Mouse (Mus musculus): ENCODE results near the gene Hist3h2ba. TPM values are rescaled to one million over a fixed set of nuclear protein-coding genes. Genes with fewer than 3 reads are reported as not detected.

The Hist3h2ba gene
- 5.5 and 6.3 TPM in 2 replicates for polyA plus RNA-seq (2015; fragmentation: Nextera tagmentation; extraction: Ambion mirVana)

DNA sequence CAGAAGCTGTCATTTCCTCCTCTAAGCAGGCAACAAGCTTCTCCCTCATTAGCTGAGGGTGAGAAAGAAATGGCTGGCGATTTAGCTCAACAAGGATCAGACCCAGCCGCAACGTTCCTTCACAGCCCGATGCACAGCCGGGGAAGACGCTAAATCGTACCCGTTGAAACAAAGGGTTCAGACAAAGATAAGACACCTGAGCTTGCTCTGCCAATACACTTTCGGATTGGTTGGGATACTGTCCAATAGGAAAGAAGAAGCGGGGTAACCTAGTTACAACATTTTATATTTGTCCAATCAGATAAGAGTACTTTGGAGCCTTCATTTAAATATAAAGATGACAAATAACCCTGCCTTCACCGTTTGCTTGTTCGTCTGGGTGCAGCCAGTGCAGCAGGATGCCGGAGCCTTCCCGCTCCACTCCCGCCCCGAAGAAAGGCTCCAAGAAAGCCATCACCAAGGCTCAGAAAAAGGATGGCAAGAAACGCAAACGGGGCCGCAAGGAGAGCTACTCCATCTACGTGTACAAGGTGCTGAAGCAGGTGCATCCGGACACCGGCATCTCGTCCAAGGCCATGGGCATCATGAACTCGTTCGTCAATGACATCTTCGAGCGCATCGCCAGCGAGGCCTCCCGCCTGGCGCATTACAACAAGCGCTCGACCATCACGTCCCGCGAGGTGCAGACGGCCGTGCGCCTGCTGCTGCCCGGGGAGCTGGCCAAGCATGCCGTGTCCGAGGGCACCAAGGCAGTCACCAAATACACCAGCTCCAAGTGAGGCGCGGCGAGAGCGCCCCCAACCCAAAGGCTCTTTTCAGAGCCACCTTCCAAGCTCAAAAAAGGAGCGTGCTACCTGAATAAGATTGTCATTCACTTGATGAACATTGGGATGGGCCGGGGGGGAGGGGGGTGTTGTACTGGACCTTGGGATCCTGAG is at the start of gene Hist3h2ba:
Gene Hist3h2ba, plus strand, starts transcription at position 379 of the 938 bp plus-strand sequence.
- H3K27ac ChIP-seq = peak within 1 kb of the TSS; percentile 77
- no peaks in the 10 kb centered on the region for H3K36me3 ChIP-seq
- DNase-seq (no peak), ATAC-seq (ENCODE audit: low read depth) (peak; percentile 76)
- H3K9ac ChIP-seq = peak within 1 kb of the TSS; percentile 74
- H3K4me2 ChIP-seq = peak within 1 kb of the TSS; percentile 77
- no peaks in the 10 kb centered on the region for H3K9me3 ChIP-seq (replicated peaks)
- peaks cover 81% of the 10 kb centered on the region for H3K27me3 ChIP-seq
- WGBS (ENCODE audit: insufficient replicate concordance) = 1% methylated on average over 48 of the region's 48 CpGs
- peak within 1 kb of the TSS; percentile 59 for H3K4me3 ChIP-seq (replicated peaks)
- peaks cover 39% of the 10 kb centered on the region for H3K4me1 ChIP-seq (replicated peaks)

DNA sequence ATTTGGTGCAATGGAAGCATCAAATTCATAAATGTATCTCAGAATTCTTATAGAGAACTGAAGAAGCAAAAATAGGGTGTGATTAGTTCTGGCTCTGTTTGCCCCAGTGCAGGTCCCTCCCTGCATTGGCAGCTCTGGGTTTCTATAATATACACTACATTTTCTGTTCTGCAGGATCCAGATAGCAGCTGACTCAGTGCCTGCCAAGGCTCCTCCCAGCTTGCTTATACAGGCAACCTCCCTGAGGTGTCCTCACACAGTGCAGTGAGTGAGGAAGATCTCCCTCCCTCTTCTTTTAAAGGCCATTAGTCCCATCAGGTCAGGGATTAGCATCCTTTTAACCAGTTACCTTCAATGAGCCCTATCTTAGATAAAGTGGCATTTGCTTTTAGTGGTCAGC is 47.6 kb upstream of the Hist3h2ba start:
- ATAC-seq (ENCODE audit: low read depth) = peak; percentile 72
- H3K27me3 ChIP-seq = no peaks in the 10 kb centered on the region
- H3K36me3 ChIP-seq = peaks cover 60% of the 10 kb centered on the region
- H3K4me1 ChIP-seq (replicated peaks) = peaks cover 46% of the 10 kb centered on the region
- no peaks in the 10 kb centered on the region for H3K9me3 ChIP-seq (replicated peaks)
- peak overlapping the region; percentile 30; the same call in 1 of the 2 replicates for H3K4me3 ChIP-seq (replicated peaks)
- H3K9ac ChIP-seq = peak overlapping the region; percentile 58; the same call in 1 of the 2 replicates
- H3K4me2 ChIP-seq = peak overlapping the region; percentile 81
- peak overlapping the region; percentile 87 for H3K27ac ChIP-seq
- peak; percentile 54 for DNase-seq

DNA sequence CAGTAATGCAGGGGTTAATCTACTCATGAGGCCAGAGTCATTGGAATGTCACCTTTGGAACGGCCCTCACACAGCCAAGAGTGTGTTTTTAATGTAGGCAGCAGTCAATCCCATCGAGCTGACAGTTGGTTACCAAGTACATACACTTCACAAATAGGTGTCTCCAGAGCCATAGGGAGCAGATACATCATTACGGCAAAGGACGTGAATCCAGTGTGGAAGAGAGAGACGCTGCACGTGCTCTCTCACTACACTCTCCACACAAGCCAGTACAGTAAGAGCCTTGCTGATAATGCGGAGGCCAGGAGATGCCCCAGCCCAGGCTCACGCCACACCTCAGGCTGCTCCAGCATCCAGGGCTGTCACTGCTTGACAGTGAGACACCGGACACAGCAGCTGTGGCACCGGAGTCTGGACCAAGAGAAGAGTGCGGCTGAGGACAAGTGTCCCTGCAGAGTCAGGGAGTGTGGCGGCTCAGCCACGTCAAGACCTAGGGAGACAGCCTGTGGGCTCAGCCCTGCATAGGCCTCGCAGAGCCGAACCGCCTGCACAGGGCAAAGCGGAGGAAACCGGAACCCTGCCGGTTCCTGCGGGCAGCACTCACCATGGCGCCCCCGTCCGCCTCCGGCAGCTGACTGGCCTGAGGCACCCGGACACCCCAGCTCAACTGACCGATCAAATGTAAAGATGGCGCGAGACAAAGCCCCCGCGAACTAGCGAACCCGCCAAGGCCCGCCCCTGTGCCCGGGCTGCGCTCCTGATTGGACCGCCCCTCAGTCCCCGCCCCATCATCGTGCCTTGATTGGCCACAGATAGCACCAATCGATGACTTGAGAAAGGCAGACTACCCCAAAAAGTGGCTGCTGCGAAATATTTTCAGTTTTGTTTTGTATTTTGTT is 45.0 kb upstream of the Hist3h2ba start, which contains the start of gene Zfp39:
Gene Zfp39, minus strand, starts transcription at position 715 of the 899 bp plus-strand sequence.
- no peaks in the 10 kb centered on the region for H3K27me3 ChIP-seq
- peak within 1 kb of the TSS; percentile 96 for H3K27ac ChIP-seq
- under 1% methylated on average over 40 of the region's 40 CpGs for WGBS (ENCODE audit: insufficient replicate concordance)
- H3K4me2 ChIP-seq = peak within 1 kb of the TSS; percentile 81
- no peaks in the 10 kb centered on the region for H3K9me3 ChIP-seq (replicated peaks)
- peaks cover 36% of the 10 kb centered on the region for H3K36me3 ChIP-seq
- ATAC-seq (ENCODE audit: low read depth) = peak; percentile 89
- H3K4me1 ChIP-seq (replicated peaks) = peaks cover 46% of the 10 kb centered on the region
- peak within 1 kb of the TSS; percentile 97 for H3K9ac ChIP-seq
- peak within 1 kb of the TSS; percentile 91 for H3K4me3 ChIP-seq (replicated peaks)
- peak; percentile 96 for DNase-seq

DNA sequence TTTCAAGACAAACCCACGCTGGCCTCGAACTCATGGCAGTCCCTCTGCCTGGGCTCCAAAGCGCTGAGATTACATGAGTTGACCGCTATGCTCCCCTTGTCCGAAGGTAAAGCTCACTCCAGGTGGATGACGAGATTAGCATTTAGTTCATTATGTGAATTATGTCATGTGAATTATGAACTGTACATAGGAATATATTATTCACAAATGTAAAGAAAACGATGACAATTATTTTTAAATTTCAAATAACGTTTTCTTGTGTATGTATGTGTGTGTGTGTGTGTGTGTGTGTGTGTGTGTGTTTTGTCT is 44.4 kb upstream of the Hist3h2ba start:
- H3K9ac ChIP-seq = peak overlapping the region; percentile 66
- WGBS (ENCODE audit: insufficient replicate concordance) = 1% methylated on average over 8 of the region's 8 CpGs
- DNase-seq = no peak
- no peaks in the 10 kb centered on the region for H3K27me3 ChIP-seq
- H3K4me1 ChIP-seq (replicated peaks) = peaks cover 44% of the 10 kb centered on the region
- peak overlapping the region; percentile 96 for H3K27ac ChIP-seq
- no peak; the same call in 1 of the 2 replicates for ATAC-seq (ENCODE audit: low read depth)
- no peaks in the 10 kb centered on the region for H3K9me3 ChIP-seq (replicated peaks)
- H3K4me3 ChIP-seq (replicated peaks) = peak overlapping the region; percentile 91
- peaks cover 30% of the 10 kb centered on the region for H3K36me3 ChIP-seq
- peak overlapping the region; percentile 81 for H3K4me2 ChIP-seq

DNA sequence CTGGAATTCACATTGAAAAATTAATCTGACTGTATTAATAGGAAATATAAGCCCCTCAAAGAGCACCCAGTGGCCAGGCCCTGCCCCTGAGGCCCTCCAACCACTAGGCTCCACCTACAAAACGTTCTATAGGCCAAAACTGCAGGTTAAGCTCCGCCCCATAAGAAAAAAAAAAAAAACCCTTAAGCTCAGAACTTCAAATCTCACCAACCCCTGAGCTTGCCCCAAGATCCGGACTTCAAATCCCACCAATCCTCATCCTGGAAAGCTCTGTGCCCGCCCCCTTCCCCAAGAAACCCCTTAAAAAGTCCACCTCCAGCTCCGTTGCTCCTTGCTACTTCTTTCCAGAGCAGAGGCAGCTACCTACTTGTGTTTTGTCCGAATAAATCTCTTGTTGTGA is 43.9 kb upstream of the Hist3h2ba start:
- Histone ChIP-seq H3K36me3 (peaks cover 26% of the 10 kb centered on the region), H3K4me2 (peak overlapping the region; percentile 81), H3K9me3 (replicated peaks) (no peaks in the 10 kb centered on the region), H3K27ac (peak overlapping the region; percentile 96), H3K9ac (no peak overlapping the region), H3K4me1 (replicated peaks) (peaks cover 43% of the 10 kb centered on the region), H3K4me3 (replicated peaks) (peak overlapping the region; percentile 91), H3K27me3 (no peaks in the 10 kb centered on the region)
- 51% methylated on average over 6 of the region's 6 CpGs for WGBS (ENCODE audit: insufficient replicate concordance)
- DNase-seq = peak; percentile 53
- no peak for ATAC-seq (ENCODE audit: low read depth)

DNA sequence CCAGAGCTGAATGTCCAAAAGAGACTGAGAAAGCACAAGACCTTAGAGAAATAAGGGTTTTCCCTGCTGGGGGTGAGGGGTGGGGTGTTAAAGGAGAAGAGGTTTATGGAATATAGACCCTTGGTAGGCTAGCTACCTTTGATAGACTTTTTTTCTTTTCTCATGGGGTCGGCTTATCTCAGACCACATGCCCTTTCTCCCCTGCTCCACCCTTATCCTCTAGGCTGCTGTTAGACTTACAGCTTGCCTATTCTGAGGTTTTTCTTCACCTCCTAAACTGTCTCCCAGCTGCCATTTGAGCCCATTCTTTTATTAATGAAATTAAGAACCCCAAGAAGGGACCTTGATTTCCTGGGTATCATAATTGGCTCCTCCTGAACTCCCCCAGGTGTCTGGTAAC is 34.9 kb upstream of the Hist3h2ba start:
- no peaks in the 10 kb centered on the region for H3K36me3 ChIP-seq
- H3K4me2 ChIP-seq = peak overlapping the region; percentile 84
- peak overlapping the region; percentile 99 for H3K27ac ChIP-seq
- DNase-seq (peak; percentile 56), ATAC-seq (ENCODE audit: low read depth) (peak; percentile 70)
- peak overlapping the region; percentile 47 for H3K4me3 ChIP-seq (replicated peaks)
- H3K9me3 ChIP-seq (replicated peaks) = no peaks in the 10 kb centered on the region
- H3K27me3 ChIP-seq = no peaks in the 10 kb centered on the region
- 9% methylated on average over 1 of the region's 1 CpGs for WGBS (ENCODE audit: insufficient replicate concordance)
- peak overlapping the region; percentile 74 for H3K9ac ChIP-seq
- peaks cover 76% of the 10 kb centered on the region for H3K4me1 ChIP-seq (replicated peaks)

DNA sequence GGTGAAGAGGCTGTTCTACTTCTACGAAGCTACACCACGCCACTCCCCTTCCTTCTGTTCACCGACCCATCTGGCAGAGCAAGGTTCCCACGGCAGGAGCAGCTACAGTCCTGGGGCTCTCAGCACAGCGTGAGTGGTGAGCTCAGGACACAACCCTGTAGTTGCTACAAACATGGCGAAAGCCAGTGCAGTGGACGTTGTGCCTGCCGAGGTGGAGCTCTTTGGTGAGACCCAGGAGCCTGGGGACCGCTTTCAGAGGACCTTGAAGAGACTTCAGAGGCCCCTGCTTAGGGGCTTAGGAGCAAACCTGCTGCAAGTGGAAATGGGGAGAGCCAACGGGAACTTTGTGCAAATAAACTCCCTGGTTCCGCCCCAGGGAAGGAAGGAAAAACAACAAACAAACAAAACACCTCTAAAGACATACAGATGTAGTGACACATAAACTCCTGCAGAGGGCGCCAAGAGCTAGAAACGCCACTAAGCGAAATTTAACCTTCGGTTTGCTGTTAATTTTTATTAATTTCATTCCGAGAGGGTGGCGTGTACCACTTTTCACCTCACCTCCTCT is 34.2 kb upstream of the Hist3h2ba start:
- no peaks in the 10 kb centered on the region for H3K36me3 ChIP-seq
- H3K27ac ChIP-seq = peak overlapping the region; percentile 99
- peaks cover 84% of the 10 kb centered on the region for H3K4me1 ChIP-seq (replicated peaks)
- H3K4me3 ChIP-seq (replicated peaks) = peak overlapping the region; percentile 47
- 4% methylated on average over 17 of the region's 17 CpGs for WGBS (ENCODE audit: insufficient replicate concordance)
- no peaks in the 10 kb centered on the region for H3K9me3 ChIP-seq (replicated peaks)
- peak; percentile 44 for DNase-seq
- peak overlapping the region; percentile 74 for H3K9ac ChIP-seq
- H3K27me3 ChIP-seq = no peaks in the 10 kb centered on the region
- peak overlapping the region; percentile 84 for H3K4me2 ChIP-seq
- peak; percentile 30 for ATAC-seq (ENCODE audit: low read depth)

DNA sequence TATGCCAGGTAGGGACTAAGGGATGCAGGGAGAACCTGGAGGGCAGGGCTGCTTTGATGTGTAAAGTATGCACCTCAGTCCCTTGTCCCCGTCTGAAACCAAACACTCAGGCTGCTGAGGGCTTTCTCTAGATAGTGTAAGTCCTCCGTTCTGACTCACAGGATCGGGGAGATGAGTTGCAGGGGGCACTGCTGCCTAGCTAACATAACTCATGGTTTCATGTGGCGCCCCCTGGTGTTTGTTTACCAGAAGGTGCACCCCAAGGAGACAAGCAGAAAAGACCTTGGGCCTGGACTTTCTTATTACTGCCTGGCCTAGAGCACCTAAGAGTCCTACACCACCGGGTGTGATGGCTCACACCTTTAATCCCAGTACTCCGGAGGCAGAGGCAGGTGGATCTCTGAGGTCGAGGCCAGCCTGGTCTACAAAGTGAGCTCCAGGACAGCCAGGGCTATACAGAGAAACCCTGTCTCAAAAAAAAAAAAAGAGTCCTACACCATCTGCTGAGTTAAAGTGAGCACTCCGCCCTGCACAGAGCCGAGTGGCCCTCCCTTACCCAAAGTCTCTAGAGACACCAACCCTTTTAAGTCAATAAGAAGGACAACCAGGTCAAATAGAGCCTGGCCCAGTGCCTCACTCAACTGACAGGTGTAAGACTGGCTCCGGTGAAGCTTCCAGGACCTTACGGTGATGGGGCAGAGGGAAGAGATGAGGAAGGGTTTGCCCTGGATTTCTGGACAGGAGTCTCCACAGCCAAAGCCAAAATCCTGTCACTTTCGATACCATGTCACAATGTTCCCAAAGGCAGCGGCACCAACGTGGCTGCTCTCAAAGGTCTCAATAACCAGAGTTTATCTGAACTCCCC is 31.6 kb upstream of the Hist3h2ba start:
- DNase-seq = peak; percentile 80
- H3K27ac ChIP-seq = peak overlapping the region; percentile 99
- peak overlapping the region; percentile 72 for H3K4me3 ChIP-seq (replicated peaks)

DNA sequence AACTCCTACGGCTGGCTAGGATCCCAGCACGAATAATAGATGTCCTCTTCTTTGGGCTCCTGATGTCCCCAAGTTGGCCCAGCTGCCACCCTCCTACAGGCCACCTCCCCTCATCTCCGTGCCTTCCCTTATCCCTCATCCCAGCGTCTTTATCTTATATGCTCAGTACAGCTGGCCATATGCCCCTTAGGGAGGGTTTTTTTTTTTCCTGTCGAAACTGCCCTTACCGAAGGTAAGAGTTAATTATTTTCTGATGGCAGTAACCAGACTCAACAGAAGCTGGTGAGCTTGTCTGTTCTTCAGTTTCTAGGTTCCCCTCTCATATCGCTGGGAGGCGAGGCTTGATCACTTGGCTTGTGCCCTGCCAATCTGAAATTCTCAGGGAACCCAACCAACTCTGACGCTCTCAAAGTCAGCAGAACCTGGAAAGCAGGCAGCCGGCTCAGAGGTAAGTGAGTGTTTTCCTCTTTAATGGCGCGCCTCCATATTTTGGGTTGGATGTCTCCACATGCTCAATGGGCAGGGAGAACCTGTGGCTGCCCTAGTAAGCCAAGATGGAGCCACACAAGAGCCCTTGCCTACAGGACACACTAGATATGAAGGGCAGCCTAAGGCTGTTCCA is 30.9 kb upstream of the Hist3h2ba start, which contains the start of gene Btnl10:
Gene Btnl10, plus strand, starts transcription at position 164 of the 622 bp plus-strand sequence.
- Histone ChIP-seq H3K4me3 (replicated peaks) (peak within 1 kb of the TSS; percentile 72), H3K9me3 (replicated peaks) (no peaks in the 10 kb centered on the region), H3K4me1 (replicated peaks) (peaks cover 86% of the 10 kb centered on the region), H3K27me3 (no peaks in the 10 kb centered on the region; the same call in 1 of the 2 replicates), H3K9ac (peak within 1 kb of the TSS; percentile 86), H3K27ac (peak within 1 kb of the TSS; percentile 99), H3K4me2 (peak within 1 kb of the TSS; percentile 83), H3K36me3 (peaks cover 28% of the 10 kb centered on the region)
- WGBS (ENCODE audit: insufficient replicate concordance) = 35% methylated on average over 12 of the region's 12 CpGs
- DNase-seq = peak; percentile 71
- ATAC-seq (ENCODE audit: low read depth) = peak; percentile 85

More for the DNA sequence above, 31.6 kb upstream of the Hist3h2ba start:
- Histone ChIP-seq H3K9ac (peak overlapping the region; percentile 86), H3K4me1 (replicated peaks) (peaks cover 93% of the 10 kb centered on the region), H3K27me3 (no peaks in the 10 kb centered on the region), H3K4me2 (peak overlapping the region; percentile 83), H3K9me3 (replicated peaks) (no peaks in the 10 kb centered on the region), H3K36me3 (peaks cover 20% of the 10 kb centered on the region)
- peak; percentile 52 for ATAC-seq (ENCODE audit: low read depth)
- WGBS (ENCODE audit: insufficient replicate concordance) = 34% methylated on average over 14 of the region's 14 CpGs

Measured in liver, embryonic 13.5 days (tissue).